Mouse (Mus musculus) cerebellum, adult 18-20 months (tissue): ENCODE results near the gene Plscr3.

Source experiments
- DNase-seq, 2 experiments: peaks; one replicate each; pipeline ENCODE4 v3.0.0; 2021

Plscr3 gene

GRCm38 (mm10) chr11:69900471-69901405 is 54.6 kb downstream of the Plscr3 start, which contains the start of the genes 2810408A11Rik and Neurl4:
2810408A11Rik (minus strand) TSS chr11:69900987.
Neurl4 (plus strand) TSS chr11:69901072.
- peak; percentile 85 to 94 for DNase-seq

DNA sequence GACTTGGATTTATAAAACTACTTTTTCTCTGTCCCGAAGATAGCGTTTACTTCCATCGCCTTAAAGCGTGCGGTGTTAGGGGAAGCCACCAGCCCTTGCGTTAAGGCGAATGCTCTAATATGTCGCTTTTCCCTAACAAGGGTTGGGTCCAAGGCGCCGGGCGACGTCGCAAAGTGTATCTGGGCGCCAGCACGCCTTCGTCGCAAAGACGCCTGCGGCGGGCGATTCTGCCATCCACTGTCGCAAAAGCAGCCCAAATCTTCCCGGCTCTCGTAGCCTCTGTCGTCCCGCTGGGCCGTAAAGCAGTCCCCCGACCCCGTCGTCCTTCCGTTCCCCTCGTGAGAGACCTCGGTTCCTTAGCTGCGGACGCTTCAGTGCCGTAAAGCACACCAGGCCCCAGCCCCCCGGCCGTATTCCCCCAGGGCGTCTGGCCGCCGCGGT is 55.2 kb downstream of the Plscr3 start:
- peak; percentile 94 to 95 for DNase-seq
